Mouse (Mus musculus): ENCODE data around the gene Snap29. TPM values are rescaled to one million over a fixed set of nuclear protein-coding genes. Genes with fewer than 3 reads are reported as not detected.

Snap29 gene
- total RNA-seq, 2 experiments from 2014 or later = 18.4 to 25.0 TPM

- intact Hi-C loops (cut with DNase I) = no loop called here
- no peak overlapping the region for H3K4me3 ChIP-seq
- TF ChIP-seq CTCF (IDR thresholded peaks at IDR 0.05) = no peak
- H3K27ac ChIP-seq = no peak overlapping the region
- no peak for DNase-seq
Observed at GRCm38 (mm10) chr16:17478331-17478943, 72.7 kb downstream of the Snap29 start.

Other genes starting within 250 kb of the Snap29 start
- 100 to 1,000 TPM; 143 to 150 TPM for gene Ube2l3, start 203.3 kb upstream of the Snap29 start, total RNA-seq (2021)
- gene Rimbp3, start 197.4 kb upstream of the Snap29 start, total RNA-seq (2021) = under 1 TPM in 1 of 2 experiments, not detected in 1; 0.05 TPM
- 1 to 10 TPM; 1.1 to 1.8 TPM for gene Hic2, start 172.4 kb upstream of the Snap29 start, total RNA-seq (2021)
- gene Tmem191c, start 129.9 kb upstream of the Snap29 start, total RNA-seq (2021) = 1 to 10 TPM in 1 of 2 experiments, under 1 TPM in 1; 0.92 to 1.7 TPM
- under 1 TPM; 0.15 to 0.28 TPM for gene Serpind1, start 74.6 kb upstream of the Snap29 start, total RNA-seq (2021)
- gene Pi4ka, start 328 bp downstream of the Snap29 start, total RNA-seq (2021) = 10 to 100 TPM; 20.2 to 24.3 TPM
- gene Crkl, start 46.0 kb downstream of the Snap29 start, total RNA-seq (2021) = 10 to 100 TPM; 21.6 to 28.3 TPM
- gene Aifm3, start 83.6 kb downstream of the Snap29 start, total RNA-seq (2021) = under 1 TPM in 1 of 2 experiments, not detected in 1; 0.08 TPM
- gene Lztr1, start 102.7 kb downstream of the Snap29 start, total RNA-seq (2021) = 10 to 100 TPM; 25.2 to 25.9 TPM
- 10 to 100 TPM; 15.8 to 16.0 TPM for gene Thap7, start 125.2 kb downstream of the Snap29 start, total RNA-seq (2021)
- 1 to 10 TPM; 1.6 to 1.8 TPM for gene Lrrc74b, start 155.3 kb downstream of the Snap29 start, total RNA-seq (2021)
- 10 to 100 TPM in 1 of 2 experiments, 1 to 10 TPM in 1; 9.9 to 11.7 TPM for gene P2rx6, start 155.9 kb downstream of the Snap29 start, total RNA-seq (2021)
- gene Slc7a4, start 177.2 kb downstream of the Snap29 start, total RNA-seq (2021) = under 1 TPM in 1 of 2 experiments, not detected in 1; 0.22 TPM
- 10 to 100 TPM; 10.8 to 11.2 TPM for gene Smpd4, start 213.4 kb downstream of the Snap29 start, total RNA-seq (2021)
- under 1 TPM; 0.61 to 0.78 TPM for gene Ccdc74a, start 240.5 kb downstream of the Snap29 start, total RNA-seq (2021)